Mouse (Mus musculus): ENCODE data around the gene Acot6. TPM values are rescaled to one million over a fixed set of nuclear protein-coding genes. Genes with fewer than 3 reads are reported as not detected.
A peak's percentile ranks its signal among the peaks of the same experiment; 100 is the strongest.

Gene Acot6
- polyA plus RNA-seq, 1 experiment, result 0.62 TPM

DNA sequence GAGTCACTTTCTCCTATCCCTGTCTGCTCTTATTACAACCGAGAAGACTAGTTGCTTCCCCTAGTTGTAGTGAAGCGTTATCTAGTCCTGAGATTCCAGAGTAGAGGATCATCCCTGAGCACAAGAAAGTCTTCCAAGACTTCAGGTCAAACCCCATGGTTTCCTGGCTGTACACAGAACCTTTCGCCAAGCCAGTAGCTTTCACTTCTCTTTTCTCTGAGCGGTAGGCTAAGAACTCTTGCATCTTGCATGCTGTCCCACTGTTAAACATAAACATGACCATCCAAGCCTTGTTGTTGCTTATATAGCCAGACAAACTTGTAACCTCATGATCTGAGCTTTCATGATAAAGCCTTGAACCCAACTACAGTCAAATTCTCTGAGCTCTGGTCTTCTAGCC lies 10.4 kb downstream of the Acot6 start:
- Histone ChIP-seq H3K4me1 (ENCODE audit: control insufficient read depth, insufficient read depth, low read length) (no peaks in the 10 kb centered on the region), H3K4me3 (replicated peaks; ENCODE audit: control insufficient read depth, low read depth, low read length) (no peak overlapping the region), H3K27ac (ENCODE audit: control insufficient read depth, insufficient read depth, low read depth, low read length, poor library complexity) (no peak overlapping the region)
- TF ChIP-seq POLR2A (IDR thresholded peaks at IDR 0.05; ENCODE audit: borderline replicate concordance, control insufficient read depth, low read depth, low read length) (no peak), CTCF (IDR thresholded peaks at IDR 0.05; ENCODE audit: control insufficient read depth, insufficient read depth, low read length) (no peak)
- WGBS, result 48% methylated on average over 4 of the region's 4 CpGs

DNA sequence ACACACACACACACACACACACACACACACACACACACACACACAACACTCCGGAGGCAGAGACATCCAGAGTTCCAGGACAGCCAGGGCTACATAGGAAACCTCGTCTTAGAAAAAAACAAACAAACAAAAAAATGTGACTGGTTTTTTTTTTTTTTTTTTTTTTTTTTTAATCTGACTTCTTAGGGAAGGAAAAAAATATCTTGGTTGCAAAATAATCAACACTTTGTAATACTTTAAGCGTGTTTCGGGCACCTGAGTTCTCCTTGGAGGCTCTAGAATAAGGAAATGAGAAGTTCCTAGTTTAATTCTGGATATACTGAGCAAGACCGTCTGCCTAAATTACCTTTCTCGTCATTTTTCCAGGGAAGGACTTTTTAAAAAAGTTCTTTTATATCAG lies 13.2 kb downstream of the Acot6 start:
- no peaks in the 10 kb centered on the region for H3K4me1 ChIP-seq (ENCODE audit: control insufficient read depth, insufficient read depth, low read length)
- TF ChIP-seq CTCF (IDR thresholded peaks at IDR 0.05; ENCODE audit: control insufficient read depth, insufficient read depth, low read length) (no peak), POLR2A (IDR thresholded peaks at IDR 0.05; ENCODE audit: borderline replicate concordance, control insufficient read depth, low read depth, low read length) (no peak)
- H3K4me3 ChIP-seq (replicated peaks; ENCODE audit: control insufficient read depth, low read depth, low read length), result no peak overlapping the region
- H3K27ac ChIP-seq (ENCODE audit: control insufficient read depth, insufficient read depth, low read depth, low read length, poor library complexity), result no peak overlapping the region
- 23% methylated on average over 6 of the region's 6 CpGs for WGBS

DNA sequence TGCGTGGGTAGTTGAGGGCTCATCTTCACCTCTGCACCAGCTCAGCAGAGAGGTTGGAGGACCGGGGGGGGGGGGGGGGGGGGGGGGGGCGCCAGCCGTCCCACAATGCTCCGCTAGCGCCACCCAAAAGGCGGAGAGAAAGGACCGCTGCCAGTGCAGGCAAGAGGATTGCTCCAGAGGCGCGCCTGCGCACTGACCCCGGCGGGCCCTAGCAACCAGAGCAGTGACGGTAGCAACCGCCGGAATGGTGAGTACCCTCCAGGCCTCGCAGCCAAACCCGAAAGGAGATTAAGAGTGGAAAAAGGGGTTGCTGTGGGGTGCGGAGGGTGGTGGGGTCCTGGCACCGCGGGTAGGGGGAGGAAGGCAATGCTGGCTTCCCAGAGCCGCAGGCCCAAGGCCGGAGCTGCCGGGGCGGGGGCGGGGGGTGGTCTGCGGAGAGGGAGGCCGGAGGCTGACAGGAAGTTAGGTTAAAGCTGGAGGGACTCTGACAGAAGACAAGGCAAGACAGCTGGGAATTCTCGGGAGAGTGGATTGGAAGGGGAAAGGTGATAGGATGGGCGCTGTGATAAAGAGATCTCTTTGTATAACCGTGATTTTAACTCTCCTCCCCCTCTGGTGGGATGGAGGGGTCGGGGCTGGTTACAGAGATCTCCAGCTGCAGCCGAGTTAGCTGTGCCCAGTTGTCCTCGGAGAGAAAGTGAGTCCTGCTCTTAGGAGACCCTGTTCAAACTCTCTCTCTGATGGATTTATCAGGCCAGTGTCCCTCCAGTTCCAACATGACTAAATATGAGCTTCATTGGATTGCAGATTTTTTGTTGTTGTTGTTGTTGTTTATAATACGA lies 13.9 kb downstream of the Acot6 start, which contains the start of gene Dnal1:
Dnal1 (plus strand) TSS at position 214 of the 842 bp plus-strand sequence.
- WGBS, result 3% methylated on average over 34 of the region's 35 CpGs
- peak within 1 kb of the TSS; percentile 66 for H3K4me3 ChIP-seq (replicated peaks; ENCODE audit: control insufficient read depth, low read depth, low read length)
- no peak within 1 kb of the TSS for H3K27ac ChIP-seq (ENCODE audit: control insufficient read depth, insufficient read depth, low read depth, low read length, poor library complexity)
- no peak for TF ChIP-seq POLR2A (IDR thresholded peaks at IDR 0.05; ENCODE audit: borderline replicate concordance, control insufficient read depth, low read depth, low read length)
- no peak for TF ChIP-seq CTCF (IDR thresholded peaks at IDR 0.05; ENCODE audit: control insufficient read depth, insufficient read depth, low read length)
- H3K4me1 ChIP-seq (ENCODE audit: control insufficient read depth, insufficient read depth, low read length), result no peaks in the 10 kb centered on the region

DNA sequence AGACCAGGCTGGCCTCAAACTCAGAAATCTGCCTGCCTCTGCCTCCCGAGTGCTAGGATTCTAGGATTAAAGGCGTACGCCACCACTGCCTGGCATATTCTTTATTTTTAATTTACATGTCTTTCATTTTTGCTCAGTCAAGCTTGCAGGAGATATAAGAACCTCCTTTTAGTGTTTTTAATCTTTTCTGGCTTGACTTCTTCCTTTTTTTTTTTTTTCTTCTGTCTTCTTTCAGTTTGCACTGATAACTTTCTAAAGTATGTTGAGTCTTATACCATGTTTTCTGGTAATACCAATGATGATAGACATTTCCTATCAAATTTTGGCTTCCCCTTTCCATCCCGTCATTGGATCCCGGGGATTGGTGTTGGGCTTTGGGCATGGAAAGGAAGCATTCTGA lies 19.1 kb downstream of the Acot6 start:
- TF ChIP-seq CTCF (IDR thresholded peaks at IDR 0.05; ENCODE audit: control insufficient read depth, insufficient read depth, low read length) (no peak), POLR2A (IDR thresholded peaks at IDR 0.05; ENCODE audit: borderline replicate concordance, control insufficient read depth, low read depth, low read length) (no peak)
- WGBS, result 76% methylated on average over 5 of the region's 5 CpGs

DNA sequence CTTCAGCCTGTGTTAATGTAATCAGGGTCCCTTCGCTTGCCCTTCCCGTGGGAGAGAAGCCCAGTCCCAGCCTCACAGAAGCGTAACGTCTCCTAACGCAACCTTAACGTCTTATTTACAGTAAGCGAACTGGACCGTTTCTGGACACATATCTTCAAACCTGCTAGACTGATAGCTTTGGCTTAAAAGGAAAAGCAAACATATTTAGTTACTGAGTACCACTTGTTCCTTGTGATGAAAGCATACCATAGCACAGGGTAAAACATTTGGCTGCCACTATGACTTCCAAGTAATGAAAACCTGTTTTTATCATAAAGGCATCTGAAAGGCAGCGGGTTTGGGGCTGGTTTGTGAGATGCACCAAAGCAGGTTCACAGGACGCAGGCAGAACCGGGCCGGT lies 25.4 kb downstream of the Acot6 start:
- no peak for TF ChIP-seq POLR2A (IDR thresholded peaks at IDR 0.05; ENCODE audit: borderline replicate concordance, control insufficient read depth, low read depth, low read length)
- no peak for TF ChIP-seq CTCF (IDR thresholded peaks at IDR 0.05; ENCODE audit: control insufficient read depth, insufficient read depth, low read length)
- no peak overlapping the region for H3K4me3 ChIP-seq (replicated peaks; ENCODE audit: control insufficient read depth, low read depth, low read length)
- 90% methylated on average over 12 of the region's 12 CpGs for WGBS
- H3K27ac ChIP-seq (ENCODE audit: control insufficient read depth, insufficient read depth, low read depth, low read length, poor library complexity), result no peak overlapping the region
- peaks cover 1% of the 10 kb centered on the region; the same call in 1 of the 2 replicates for H3K4me1 ChIP-seq (ENCODE audit: control insufficient read depth, insufficient read depth, low read length)

More for the DNA sequence above, 19.1 kb downstream of the Acot6 start:
- H3K27ac ChIP-seq (ENCODE audit: control insufficient read depth, insufficient read depth, low read depth, low read length, poor library complexity), result no peak overlapping the region
- no peak overlapping the region for H3K4me3 ChIP-seq (replicated peaks; ENCODE audit: control insufficient read depth, low read depth, low read length)
- H3K4me1 ChIP-seq (ENCODE audit: control insufficient read depth, insufficient read depth, low read length), result no peaks in the 10 kb centered on the region

DNA sequence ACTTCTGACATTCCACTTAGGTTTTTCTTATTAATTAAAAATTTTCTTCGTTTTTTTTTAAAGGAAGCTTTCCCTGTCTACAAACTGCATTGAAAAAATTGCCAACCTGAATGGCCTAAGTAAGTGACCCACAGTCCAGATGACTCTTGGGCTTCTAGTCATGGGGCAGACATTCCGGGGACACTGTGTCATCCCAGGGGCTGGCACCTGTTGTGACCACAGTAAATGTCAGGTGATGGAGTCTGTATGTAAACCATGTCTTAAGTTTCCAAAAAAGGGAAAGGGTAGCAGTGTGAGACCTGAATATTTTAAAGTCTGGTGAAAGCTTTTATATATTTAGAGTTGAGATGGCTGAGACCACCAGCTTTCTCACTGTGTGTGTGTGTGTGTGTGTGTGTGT lies 26.4 kb downstream of the Acot6 start:
- 80% methylated on average over 2 of the region's 2 CpGs for WGBS
- Histone ChIP-seq H3K27ac (ENCODE audit: control insufficient read depth, insufficient read depth, low read depth, low read length, poor library complexity) (no peak overlapping the region), H3K4me1 (ENCODE audit: control insufficient read depth, insufficient read depth, low read length) (peaks cover 1% of the 10 kb centered on the region; the same call in 1 of the 2 replicates), H3K4me3 (replicated peaks; ENCODE audit: control insufficient read depth, low read depth, low read length) (no peak overlapping the region)
- TF ChIP-seq POLR2A (IDR thresholded peaks at IDR 0.05; ENCODE audit: borderline replicate concordance, control insufficient read depth, low read depth, low read length) (no peak), CTCF (IDR thresholded peaks at IDR 0.05; ENCODE audit: control insufficient read depth, insufficient read depth, low read length) (no peak)

DNA sequence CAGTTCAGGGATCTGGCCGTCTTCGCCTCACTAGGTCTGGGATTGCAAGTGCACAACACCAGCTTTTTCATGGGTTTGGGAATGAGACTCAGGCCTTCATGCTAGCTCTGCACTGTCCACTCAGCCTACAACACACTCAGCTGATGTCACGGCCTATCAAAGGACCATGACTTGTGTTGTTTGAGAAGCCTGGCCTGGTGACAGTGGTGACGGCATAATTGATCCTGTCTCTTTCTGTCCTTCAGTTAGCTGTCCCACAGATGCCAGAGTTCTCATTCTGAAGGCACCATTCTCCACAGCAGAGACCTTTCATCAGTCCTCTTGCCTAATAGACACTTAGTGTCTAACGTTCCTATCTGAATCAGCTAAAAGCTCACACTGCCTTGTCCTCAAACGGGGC lies 28.1 kb downstream of the Acot6 start:
- WGBS, result 73% methylated on average over 6 of the region's 6 CpGs
- Histone ChIP-seq H3K4me3 (replicated peaks; ENCODE audit: control insufficient read depth, low read depth, low read length) (no peak overlapping the region), H3K4me1 (ENCODE audit: control insufficient read depth, insufficient read depth, low read length) (peaks cover 1% of the 10 kb centered on the region; the same call in 1 of the 2 replicates), H3K27ac (ENCODE audit: control insufficient read depth, insufficient read depth, low read depth, low read length, poor library complexity) (no peak overlapping the region)
- TF ChIP-seq POLR2A (IDR thresholded peaks at IDR 0.05; ENCODE audit: borderline replicate concordance, control insufficient read depth, low read depth, low read length), result no peak
- TF ChIP-seq CTCF (IDR thresholded peaks at IDR 0.05; ENCODE audit: control insufficient read depth, insufficient read depth, low read length), result no peak

DNA sequence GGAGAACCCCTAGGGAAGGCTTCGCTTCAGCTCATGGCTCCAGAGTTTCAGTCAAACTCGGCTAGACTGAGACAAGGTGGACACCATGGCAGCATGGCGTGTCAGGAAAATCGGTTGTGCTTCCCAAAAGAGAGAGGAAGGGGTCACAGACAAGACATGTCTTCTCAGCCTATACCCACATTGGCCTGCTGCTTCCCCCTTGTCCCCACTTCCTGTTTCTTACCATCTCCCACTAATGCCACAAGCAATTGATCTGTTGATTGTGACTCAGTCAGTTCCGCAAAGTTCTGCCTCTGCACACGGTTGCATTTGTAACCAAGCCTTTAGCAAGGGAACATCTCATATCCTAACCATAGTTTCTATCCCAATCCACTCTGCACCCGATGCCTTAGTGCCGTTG lies 29.5 kb downstream of the Acot6 start:
- 52% methylated on average over 8 of the region's 8 CpGs for WGBS
- Histone ChIP-seq H3K4me1 (ENCODE audit: control insufficient read depth, insufficient read depth, low read length) (peaks cover 1% of the 10 kb centered on the region; the same call in 1 of the 2 replicates), H3K27ac (ENCODE audit: control insufficient read depth, insufficient read depth, low read depth, low read length, poor library complexity) (no peak overlapping the region; the same call in 1 of the 2 replicates), H3K4me3 (replicated peaks; ENCODE audit: control insufficient read depth, low read depth, low read length) (no peak overlapping the region)
- TF ChIP-seq POLR2A (IDR thresholded peaks at IDR 0.05; ENCODE audit: borderline replicate concordance, control insufficient read depth, low read depth, low read length) (no peak), CTCF (IDR thresholded peaks at IDR 0.05; ENCODE audit: control insufficient read depth, insufficient read depth, low read length) (no peak)
